Mouse (Mus musculus) thymus, postnatal 36 days (tissue): ENCODE measurements around the gene Prkce.
A peak's percentile ranks its signal among the peaks of the same experiment; 100 is the strongest.

Source experiments
- DNase-seq, 2 experiments: peaks; one replicate each; pipeline ENCODE4 v3.0.0; 2022; ENCODE audit warnings: mixed read lengths in 2 of 2

The Prkce gene

DNA sequence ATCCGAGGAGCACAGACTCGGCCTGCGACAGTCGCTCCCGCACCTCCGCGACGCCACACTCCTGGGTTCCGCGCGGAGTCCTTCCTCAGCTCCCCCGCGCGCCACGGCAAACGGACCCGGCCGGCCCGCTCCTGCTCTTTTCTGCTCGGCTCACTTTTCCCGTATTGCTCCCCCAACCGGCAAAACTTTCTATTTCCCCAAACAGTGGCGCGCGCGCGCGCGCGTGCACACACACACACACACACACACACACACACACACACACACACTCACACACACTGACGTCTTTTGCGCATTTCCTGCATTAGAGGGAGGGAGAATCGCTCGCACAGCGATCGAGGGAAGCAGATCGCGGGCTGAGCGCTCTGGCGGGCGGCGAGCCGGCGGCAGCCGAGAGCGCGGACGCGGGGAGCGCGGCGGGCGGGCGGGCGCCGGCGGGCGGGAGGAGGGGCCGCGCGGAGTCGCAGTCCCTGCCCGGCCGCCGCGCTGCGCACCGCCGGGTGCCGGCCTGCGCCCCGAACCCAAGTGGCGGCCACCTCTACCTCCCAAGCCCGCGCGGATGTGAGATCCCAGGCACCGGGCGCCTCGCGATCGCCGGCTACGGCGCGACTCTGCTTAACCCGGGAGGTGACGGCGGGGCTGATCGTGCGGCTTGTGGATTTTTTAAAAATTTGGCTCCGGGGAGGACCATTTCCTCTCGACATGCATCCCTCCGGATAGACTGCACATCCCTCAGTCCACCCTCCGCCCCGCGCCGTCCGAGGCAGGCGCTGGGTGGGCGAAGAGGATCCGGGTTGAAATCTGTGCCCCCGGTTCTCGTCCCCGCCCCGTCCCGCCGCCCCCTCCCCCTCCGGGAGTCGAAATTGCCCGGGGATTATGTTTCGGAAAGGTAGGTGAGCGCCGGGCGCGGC is at the start of gene Prkce:
Prkce (plus strand) TSS at position 466 of the 911 bp plus-strand sequence.
- DNase-seq: peak; percentile 83 to 85

DNA sequence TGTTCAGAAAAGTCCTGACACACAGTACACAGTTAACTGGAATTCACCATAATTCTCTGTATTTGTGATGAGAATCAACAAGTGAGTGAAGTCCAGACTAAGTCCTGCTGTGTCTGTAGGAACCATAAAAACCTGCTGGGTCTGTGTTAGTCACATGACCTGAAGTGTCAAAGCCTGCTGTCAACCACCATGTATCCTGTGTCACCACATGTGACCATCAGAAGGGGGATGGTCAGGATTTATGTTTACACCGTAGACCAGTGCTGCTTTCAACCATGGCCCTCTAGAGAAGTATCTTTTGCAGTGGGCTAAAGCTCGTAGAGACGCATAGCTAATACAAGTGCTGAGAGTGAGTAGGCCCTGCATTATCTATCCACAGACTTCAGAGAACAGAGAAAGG is 44.4 kb upstream of the Prkce start:
- no peak for DNase-seq

DNA sequence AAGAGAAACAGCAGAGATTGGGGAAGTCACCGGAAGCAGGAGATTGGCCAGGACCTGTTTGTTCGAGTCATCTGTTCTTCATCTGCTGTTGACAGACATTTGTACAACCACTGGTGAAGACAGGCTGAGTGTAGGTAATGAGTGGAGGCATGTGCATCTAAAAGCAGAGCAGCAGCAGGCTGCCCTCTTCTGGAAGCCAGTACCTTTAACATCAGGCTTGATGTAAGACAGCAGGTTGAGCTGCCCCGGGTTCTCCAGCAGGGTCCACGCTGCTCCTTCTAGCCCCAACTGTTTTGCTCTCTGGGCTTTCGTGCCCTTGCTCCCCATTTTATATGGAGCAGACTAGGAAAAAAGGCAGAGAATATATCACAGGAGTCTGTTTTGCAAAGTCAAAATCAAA is 41.7 kb upstream of the Prkce start:
- DNase-seq: no peak

DNA sequence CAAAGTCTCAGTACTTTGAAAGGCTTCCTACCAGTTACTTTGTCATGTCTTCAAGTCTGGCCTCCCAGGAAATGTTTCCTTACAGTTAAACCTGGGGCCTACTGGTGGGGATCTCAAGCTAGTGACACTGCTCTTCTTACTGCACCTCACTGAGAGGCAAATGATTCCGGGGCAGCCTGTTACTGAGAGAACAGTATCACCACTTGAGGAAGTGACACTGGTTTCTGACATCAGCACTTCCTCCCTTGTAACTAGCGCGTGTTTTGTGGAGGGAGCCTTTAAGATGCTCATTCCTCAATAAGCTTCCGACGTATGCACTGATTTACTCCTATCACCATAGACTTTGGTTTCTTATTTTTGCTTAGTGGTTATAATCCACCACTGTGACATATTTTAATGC is 39.4 kb upstream of the Prkce start:
- DNase-seq: no peak

DNA sequence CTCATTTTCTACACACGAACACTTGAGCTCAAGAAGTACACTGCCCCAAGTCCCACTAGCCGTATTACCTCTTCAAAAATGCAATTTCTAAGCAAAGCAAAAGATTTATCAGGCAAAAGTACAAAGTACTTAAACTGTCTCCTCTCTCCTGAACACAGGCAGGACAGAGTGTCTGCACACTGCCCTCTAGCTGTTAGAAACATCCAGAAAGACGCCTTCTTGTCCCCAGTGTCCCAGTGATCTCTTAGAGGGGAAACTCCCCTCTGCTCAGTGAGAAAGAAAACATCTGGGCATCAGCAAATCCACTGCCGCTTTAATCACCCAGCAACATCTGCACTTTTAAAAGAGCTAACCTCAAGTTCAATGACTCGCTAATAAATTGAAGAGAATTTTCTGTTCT is 35.1 kb upstream of the Prkce start:
- DNase-seq: no peak

DNA sequence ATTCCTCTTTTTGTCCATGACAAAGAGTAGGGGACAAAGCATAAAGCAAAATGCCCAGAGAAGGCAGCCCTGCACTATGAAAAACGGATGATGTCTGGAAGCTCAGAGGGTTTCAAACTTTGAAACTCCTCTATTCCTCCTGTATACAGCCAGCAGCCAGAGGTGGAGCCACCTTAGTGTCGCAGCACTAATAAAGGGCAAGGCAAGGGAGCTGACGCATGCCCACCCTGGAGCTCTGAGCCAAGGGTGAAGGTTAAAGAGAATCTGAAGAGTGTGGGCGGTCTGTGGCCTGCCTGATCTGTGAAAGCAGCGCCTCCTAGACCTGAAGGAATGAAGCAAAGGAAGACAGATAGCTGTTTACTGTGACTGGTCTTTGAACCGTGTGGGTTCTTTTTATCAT is 33.1 kb upstream of the Prkce start:
- DNase-seq: no peak

DNA sequence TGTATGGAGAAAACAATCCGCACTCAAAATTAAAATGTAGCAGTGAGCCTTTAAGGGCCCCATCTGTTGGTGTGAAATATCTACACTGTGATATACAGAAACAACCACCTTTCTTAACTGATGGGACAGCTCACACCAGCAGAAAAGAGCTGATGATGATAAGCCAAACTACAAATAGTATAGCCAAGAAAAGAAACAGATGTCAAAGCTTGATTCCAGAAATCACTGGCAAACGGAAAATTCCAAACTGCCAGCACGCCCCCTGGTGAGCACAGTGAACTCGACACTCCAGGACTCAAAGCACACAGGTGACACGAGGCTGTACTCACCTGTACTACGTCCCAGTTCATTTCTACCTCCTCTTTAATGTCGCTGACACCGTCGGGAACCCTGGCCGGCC is 31.8 kb upstream of the Prkce start:
- DNase-seq: no peak

DNA sequence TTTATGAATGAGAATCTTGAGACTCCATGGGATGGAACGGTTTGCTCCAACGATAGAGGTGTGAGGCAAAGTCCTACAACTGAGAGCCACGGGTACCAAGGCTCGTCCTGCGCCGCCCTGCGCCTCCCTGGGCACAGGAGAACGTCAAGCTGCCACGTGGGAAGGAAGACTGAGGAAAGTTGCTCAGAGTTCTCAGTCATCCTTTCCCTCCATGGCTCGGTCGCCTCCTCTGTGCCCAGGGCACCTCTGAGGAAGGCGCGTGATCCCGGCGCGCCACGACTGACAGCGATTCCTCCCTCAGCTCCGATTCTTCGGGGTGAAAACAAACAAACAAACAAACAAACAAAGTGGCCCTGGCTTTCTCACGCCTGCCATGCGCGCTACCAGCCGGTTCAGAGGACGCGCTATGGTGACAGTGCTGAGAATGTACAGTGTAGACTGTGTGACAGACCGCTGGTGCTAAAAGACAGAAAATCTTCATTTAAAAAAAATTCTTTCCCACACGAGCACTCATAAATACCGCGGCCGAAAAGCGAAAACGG is 23.0 kb upstream of the Prkce start:
- no peak for DNase-seq

DNA sequence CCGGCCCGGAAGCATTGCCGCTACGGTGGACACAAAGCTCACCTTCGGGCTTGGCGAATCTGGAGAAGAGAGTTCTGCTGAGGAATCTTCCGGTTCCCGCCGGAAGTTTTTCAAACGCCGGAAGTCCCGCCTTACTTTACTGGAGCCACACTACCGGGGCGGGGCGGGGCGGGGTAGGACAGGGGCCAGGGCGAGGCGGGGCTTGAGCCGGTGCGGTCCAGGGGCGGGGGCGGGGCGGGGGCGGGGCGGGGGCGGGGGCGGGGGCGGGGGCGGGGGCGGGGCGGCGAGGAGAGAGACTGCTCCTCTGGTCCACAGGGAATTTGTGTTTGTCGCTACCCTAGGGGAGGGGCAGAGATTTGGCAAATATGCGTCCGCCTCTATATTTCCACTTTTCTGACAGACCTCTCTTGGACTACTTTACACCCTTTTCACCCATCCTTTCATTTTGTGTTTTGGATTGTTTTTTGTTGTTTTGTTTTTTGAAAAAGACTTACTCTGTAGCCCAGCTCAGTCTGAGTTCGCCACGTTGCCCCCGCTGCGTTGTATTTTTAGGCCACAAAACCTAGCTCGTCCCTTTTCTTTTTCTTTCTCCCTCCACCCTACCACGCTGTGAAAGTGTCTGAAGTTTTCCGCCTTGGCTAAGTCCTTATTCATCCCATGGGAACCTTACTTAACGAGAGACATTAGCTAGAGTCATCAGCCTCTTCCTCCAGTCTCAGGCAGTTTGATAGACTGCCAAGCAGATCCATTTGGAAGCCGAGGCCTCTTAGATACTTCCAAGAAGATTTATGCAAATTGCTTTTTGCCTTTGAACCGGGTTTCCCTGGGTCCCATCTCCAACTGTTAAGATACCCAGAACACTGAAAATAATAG is 22.3 kb upstream of the Prkce start, which contains the start of gene Srbd1:
Srbd1 (minus strand) TSS at position 97 of the 873 bp plus-strand sequence.
- DNase-seq: peak; percentile 88

DNA sequence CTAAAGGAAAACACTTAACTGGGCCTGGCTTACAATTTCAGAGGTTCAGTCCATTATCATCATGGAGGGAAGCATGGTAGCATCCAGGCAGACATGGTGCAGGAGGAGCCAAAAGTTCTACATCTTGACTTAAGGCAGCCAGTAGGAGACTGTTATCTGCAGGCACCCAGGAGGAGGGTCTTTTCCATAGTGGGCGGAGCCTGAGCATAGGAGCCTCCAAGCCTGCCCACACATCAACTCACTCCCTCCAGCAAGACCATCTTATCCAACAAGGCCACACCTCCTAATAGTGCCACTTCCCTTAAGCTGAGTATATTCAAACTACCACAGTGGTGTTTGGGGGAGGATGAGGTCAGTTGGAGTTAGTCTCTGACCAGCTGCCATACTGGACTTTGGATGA is 17.9 kb upstream of the Prkce start:
- no peak for DNase-seq

DNA sequence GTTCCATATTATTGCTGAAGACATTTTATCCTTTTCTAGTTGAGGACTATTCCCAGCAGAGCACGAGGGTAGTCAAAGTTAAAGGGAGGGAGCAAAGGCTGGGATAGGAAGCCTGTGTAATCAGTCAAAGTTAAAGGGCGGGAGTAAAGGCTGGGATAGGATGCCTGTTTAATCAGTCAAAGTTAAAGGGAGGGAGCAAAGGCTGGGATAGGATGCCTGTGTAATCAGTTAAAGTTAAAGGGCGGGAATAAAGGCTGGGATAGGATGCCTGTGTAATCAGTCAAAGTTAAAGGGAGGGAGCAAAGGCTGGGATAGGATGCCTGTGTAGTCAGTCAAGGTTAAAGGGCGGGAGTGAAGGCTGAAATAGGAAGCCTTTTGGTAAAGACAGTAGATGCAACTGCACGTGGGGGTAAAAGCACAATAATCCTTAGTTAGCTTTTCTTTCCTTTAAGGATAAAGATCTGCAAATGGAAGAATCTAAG is 16.7 kb upstream of the Prkce start:
- DNase-seq: no peak

DNA sequence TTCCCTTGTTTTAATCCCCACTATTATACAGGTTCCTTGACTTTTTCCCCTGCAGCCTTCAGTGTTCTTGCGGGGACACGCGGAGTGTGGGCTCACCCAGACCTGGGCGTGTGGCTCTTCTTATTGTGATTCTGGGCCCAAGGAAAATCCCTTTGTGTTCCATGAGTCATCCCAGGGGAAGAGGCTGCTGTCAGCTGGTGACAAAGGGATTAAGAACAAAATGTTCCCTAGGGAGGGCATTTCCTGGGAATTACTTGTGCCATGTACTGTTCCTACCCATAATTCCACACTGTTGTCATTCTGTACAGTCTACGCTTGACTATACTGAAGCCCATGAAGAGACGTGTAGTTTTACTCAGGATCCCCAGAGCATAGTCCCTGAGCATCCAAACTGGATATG is 10.6 kb upstream of the Prkce start:
- DNase-seq: no peak

DNA sequence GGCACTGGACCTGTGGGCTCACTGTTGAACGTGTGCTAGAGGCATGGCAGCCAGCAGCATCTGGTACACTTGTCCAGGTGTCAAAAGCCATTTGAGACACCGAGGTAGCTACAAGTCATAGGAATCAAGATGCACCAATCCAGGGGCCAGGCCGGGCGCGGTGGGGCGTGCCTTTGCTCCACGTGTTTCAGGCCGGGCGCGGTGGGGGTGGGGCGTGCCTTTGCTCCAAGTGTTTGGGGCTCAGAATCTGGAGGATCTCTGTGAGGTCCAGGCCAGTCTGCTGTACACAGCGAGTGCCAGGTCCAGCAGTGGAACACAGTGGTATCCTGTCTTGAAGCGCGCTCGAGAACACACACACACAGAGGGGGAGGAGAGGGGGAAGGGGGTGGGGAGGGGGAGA is 4.9 kb upstream of the Prkce start:
- no peak for DNase-seq

DNA sequence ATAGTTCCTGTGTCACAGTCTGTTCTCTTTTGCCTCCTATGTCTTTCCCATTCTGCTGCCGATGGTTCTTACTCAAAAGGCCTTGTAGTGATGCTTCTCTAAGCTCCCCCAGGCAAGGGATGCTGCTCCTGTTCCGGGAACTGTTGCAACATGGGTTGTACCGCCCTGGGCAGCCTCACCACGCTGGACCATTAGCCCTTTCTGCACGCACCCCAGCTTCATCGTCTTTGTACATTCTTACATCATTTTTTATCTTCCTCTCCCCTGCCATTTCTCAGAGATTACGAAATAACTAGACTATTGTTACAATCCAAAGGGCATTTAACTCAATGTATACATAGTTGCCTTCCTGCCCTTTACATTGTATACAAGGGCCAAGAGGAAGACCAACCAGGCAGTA is 3.2 kb upstream of the Prkce start:
- DNase-seq: no peak

DNA sequence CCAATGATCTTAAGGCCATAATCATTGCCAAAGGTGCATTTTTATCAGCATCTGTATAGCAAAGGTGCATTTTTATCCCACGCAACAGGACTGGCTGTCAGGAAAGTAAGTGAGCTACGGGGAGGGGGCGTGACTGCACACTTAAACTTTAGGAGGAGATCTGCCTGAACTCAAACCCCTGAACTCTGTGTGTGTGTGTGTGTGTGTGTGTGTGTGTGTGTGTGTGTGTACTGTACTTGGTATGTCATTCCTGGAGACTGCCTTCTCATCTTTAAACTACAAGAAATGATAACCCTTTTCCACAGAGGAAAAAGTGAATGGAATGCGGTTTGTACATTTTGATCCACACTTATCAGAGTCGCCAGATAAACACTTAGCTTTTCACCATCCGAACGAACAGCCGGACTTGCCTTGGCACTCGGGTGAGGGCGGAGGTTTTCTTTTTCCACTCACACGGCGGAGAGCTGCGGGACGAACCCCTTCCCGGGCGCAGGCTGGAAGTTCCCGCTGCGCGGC is 1.5 kb upstream of the Prkce start:
- DNase-seq: no peak

DNA sequence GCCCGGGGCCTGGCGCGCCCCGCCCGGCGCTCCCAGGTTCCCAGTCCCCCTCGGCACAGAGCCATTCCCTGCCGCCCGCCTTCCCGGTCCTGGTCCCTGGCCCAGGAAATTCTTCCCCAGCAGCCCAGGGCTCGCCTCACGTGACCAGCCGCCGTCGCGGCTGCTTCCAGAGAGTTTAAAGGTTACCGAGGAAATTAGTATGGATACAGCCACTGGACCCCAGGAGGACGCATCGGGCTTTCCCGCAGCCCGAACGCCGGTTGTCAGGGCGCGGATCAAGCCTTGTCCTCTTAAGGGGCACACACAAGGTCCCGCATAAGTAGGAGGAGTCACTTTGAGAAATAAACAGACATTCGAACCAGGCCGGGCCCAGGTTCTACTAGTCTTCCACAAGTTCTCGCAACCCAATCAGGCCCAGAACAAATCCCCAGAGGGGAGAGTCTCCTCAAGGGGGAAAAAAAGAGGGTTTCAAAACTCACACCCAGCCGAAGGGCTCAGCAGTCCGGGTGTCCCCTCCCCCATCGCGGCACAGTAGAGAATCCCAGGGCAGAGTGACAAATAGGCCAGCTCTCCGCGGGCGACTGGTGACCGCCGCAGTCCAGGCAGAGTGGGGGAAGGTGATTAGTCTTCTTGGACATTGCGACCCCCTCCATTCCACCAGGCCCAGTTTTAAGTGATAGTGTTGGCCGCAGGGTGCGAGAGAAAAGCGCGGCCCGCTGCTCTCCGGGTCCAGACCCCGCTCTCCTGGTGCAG is 842 bp upstream of the Prkce start:
- DNase-seq: peak; percentile 59 to 67

DNA sequence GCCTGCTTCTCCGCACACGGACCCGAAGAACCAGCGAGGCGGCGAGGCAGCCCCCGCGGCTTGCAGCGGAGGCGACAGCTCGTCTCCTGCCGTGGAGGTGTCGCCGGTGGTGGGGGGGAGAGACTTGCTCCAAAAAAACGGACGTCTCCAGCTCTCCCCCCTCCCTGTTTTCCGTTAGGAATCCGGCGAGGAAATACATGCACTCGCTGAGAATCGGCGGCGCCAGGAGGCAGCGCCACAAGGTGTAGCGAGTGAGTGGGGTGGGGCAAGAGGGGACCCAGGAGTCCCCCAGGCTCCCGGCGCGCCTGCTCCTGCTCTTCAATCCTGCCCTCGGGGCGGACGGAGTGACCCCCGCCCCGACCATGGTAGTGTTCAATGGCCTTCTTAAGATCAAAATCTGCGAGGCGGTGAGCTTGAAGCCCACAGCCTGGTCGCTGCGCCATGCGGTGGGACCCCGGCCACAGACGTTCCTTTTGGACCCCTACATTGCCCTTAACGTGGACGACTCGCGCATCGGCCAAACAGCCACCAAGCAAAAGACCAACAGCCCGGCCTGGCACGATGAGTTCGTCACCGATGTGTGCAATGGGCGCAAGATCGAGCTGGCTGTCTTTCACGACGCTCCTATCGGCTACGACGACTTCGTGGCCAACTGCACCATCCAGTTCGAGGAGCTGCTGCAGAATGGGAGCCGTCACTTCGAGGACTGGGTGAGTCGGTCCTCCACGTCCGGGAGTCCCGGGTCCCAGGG is 821 bp downstream of the Prkce start:
- DNase-seq: peak; percentile 44 to 53

DNA sequence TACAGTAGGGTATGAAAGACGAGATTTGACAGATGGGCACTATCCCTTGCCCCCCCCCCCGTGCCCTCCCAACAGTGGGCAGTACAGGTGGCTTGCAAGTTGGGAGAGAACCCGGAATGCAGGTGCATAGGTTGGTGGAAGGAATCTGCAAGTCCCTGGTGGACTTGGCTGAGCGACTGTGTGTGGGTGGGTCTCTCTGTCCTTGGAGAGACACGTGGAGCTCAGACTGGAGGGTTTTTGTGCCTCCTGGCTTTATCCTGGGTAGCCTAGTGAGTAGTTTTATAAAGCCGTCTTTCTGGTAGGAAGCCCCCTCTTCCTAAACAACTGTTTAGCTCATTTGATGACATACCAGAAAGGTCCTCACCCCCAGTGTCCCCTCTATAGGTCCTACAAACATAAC is 1.5 kb downstream of the Prkce start:
- no peak for DNase-seq

DNA sequence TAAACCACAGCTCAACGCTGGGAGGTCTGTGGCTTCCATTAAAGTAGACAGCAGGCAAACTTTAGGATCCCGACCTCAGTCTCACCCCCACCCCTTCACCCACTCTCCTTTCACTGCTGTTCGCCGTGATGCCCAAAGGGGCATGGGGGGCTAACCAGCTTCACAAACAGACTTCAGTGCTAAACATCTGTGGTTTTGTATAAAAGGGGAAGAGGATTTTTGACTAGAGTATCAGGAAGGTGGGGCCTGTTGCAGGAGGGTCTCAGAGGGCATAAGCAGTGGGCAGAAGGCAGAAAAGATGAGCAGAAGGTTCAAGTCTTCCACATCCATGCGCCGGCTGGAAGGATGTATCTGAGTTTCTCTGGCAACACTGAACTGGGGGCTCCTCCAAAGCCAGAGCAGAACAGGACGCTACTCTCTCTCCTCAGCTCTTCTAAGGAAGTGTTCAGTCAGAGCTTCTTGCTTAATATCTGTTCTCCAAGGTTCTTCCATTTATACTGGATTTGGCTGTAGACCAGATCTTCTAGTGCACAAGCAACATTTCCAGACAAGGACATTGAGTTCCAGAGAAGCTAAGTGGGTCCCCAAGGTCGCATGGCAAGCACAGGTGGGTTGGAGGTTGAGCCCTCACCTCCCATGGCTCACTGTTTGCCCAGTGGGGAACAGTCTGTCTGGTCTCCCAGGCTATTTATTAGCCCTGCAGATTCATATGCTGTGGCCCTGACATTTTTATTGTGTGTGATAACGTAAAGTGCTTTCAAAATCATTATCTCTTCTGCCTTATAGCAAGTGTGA is 2.8 kb downstream of the Prkce start:
- no peak for DNase-seq

DNA sequence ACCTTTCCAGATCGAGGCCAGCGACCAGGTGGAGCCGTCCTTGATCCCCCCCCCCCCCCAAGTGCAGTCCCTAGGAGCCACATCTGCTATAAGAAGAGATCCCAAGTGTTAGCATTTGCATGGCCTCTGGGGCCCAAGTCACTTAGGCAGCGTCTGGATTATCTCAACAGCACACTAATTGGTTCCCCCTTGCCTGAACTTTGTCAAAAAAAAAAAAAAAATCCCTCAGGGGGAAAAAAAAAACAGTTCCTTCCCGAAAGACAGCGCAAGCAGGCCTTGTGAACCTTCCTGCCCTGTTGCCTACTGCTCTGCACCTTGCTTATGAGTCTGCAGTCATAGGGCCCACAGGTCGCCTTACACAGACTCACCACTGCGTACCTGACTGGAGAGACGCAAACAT is 7.9 kb downstream of the Prkce start:
- DNase-seq: no peak

DNA sequence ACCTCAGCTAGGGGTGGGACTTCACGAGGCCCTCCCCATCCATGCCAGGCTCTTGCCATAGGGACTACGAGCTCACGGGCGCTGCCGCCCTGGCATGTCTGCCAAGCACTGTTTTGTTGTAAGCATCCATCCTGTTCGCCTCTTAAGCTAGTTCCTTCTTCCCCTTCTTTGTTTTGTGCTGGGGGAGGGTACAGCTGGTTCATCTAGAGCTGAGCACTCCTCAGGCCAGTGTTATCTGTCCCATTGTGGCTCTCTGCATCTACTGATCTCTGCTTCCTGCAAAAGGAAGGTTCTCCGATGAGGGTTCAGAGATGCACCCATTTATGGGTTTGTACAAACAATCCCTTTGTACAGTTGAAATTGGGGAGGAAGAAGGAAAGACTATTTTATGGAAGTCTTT is 9.1 kb downstream of the Prkce start:
- DNase-seq: no peak
